Comparison of ENCODE assay signal across 21 mouse cellular contexts in genomic region chr7:90065269-90065955, GRCm38 (mm10).
DNase-seq lines count a peak whose midpoint lies in the region; ATAC-seq and TF ChIP-seq lines count a peak whose summit lies in the region.
"Had no signal": no experiment of that assay in that cellular context is flagged by ENCODE, and none has a peak within 500 bp of the region (broad histone marks: within the 10 kb centered on the region; RNA-seq: fewer than 3 reads in every experiment).

No protein-coding gene starts in this region.

- no peak overlapping the region for H3K9ac ChIP-seq in midbrain, embryonic 11.5 days (ENCODE audit: low read length)
- H3K9ac ChIP-seq in liver, embryonic 14.5 days (replicated peaks), result peak overlapping the region; percentile 28
- H3K9ac ChIP-seq: forebrain, embryonic 12.5 days; heart, embryonic 15.5 days; hindbrain, embryonic 13.5 days had no signal

- H3K9me3 ChIP-seq in midbrain, embryonic 11.5 days (ENCODE audit: control insufficient read depth, low read length), result no peaks in the 10 kb centered on the region
- H3K9me3 ChIP-seq in midbrain, embryonic 10.5 days (replicated peaks), result no peaks in the 10 kb centered on the region
- H3K9me3 ChIP-seq in liver, embryonic 14.5 days (ENCODE audit: control insufficient read depth, low read length), result no peaks in the 10 kb centered on the region
- H3K9me3 ChIP-seq: embryonic facial prominence, embryonic 10.5 days; forebrain, embryonic 12.5 days; heart, embryonic 15.5 days; hindbrain, embryonic 13.5 days had no signal

- TF ChIP-seq POLR2A in lung, adult 2 months (IDR thresholded peaks at IDR 0.05; ENCODE audit: borderline replicate concordance, extremely low read depth, low read depth, low read length), result no peak

- no peaks in the 10 kb centered on the region for H3K4me1 ChIP-seq in midbrain, embryonic 11.5 days (ENCODE audit: control insufficient read depth, insufficient read depth, low read length)
- peaks cover 2% of the 10 kb centered on the region; the same call in 1 of the 2 replicates for H3K4me1 ChIP-seq in midbrain, embryonic 10.5 days
- H3K4me1 ChIP-seq in liver, embryonic 14.5 days (replicated peaks; ENCODE audit: control insufficient read depth in 2 of 2, insufficient read depth in 2 of 2, low read length in 1 of 2), result peaks cover 76 to 79% of the 10 kb centered on the region in 2 experiments
- peaks cover 8% of the 10 kb centered on the region for H3K4me1 ChIP-seq in lung, adult 2 months (ENCODE audit: control insufficient read depth, insufficient read depth, low read length)
- H3K4me1 ChIP-seq: hindbrain, embryonic 13.5 days had no signal

- no peak overlapping the region for H3K4me2 ChIP-seq in midbrain, embryonic 11.5 days
- H3K4me2 ChIP-seq in liver, embryonic 14.5 days (ENCODE audit: low read depth), result peak overlapping the region; percentile 50
- H3K4me2 ChIP-seq: forebrain, embryonic 12.5 days; heart, embryonic 11.5 days; heart, embryonic 15.5 days; hindbrain, embryonic 13.5 days had no signal

- WGBS in midbrain, embryonic 11.5 days, result 86% methylated on average over 9 of the region's 9 CpGs
- 85% methylated on average over 9 of the region's 9 CpGs for WGBS in midbrain, embryonic 10.5 days
- 53% methylated on average over 9 of the region's 9 CpGs for WGBS in liver, embryonic 14.5 days (ENCODE audit: insufficient replicate concordance)
- 76% methylated on average over 9 of the region's 9 CpGs for WGBS in lung, adult 2 months

- H3K36me3 ChIP-seq in midbrain, embryonic 11.5 days (ENCODE audit: control insufficient read depth, insufficient read depth, low read length), result no peaks in the 10 kb centered on the region
- no peaks in the 10 kb centered on the region for H3K36me3 ChIP-seq in midbrain, embryonic 10.5 days
- H3K36me3 ChIP-seq in liver, embryonic 14.5 days (replicated peaks; ENCODE audit: control insufficient read depth, insufficient read depth, low read depth), result no peaks in the 10 kb centered on the region
- H3K36me3 ChIP-seq: embryonic facial prominence, embryonic 10.5 days; forebrain, embryonic 12.5 days; heart, embryonic 15.5 days; hindbrain, embryonic 13.5 days had no signal

- DNase-seq in midbrain, embryonic 11.5 days (ENCODE audit: low spot score, missing footprints), result peak; percentile 54
- no peak for DNase-seq in midbrain, embryonic 10.5 days (ENCODE audit: low spot score)
- peak in 1 of 3 experiments; percentile 76 for DNase-seq in liver, embryonic 14.5 days (ENCODE audit: low read depth in 3 of 3, low spot score in 3 of 3)
- DNase-seq in lung, adult 2 months, result no peak
- DNase-seq in cerebellum, postnatal 25 days, result no peak
- DNase-seq in gastrocnemius, adult 2 months, result no peak
- DNase-seq: adrenal gland, adult 8-10 months; cerebellum, adult 18-20 months; cerebellum, postnatal 14 days; gastrocnemius, postnatal 14 days; heart, adult 2 months; heart, postnatal 14 days had no signal

- no peak overlapping the region for H3K4me3 ChIP-seq in midbrain, embryonic 11.5 days (ENCODE audit: low read depth, low read length)
- H3K4me3 ChIP-seq in midbrain, embryonic 10.5 days, result no peak overlapping the region
- no peak overlapping the region for H3K4me3 ChIP-seq in liver, embryonic 14.5 days (ENCODE audit: insufficient read depth in 1 of 2, low read depth in 2 of 2, low read length in 2 of 2)
- no peak overlapping the region for H3K4me3 ChIP-seq in lung, adult 2 months (replicated peaks; ENCODE audit: extremely low read depth, low read depth, low read length)
- H3K4me3 ChIP-seq in gastrocnemius, adult 2 months, result no peak overlapping the region
- H3K4me3 ChIP-seq: embryonic facial prominence, embryonic 10.5 days; forebrain, embryonic 12.5 days; heart, adult 2 months; heart, embryonic 15.5 days; hindbrain, embryonic 13.5 days had no signal

- no peak for ATAC-seq in midbrain, embryonic 11.5 days (ENCODE audit: low FRiP score)
- ATAC-seq in erythroid progenitor cell, adult 5-6 weeks (replicated peaks; ENCODE audit: low FRiP score, poor library complexity, severe bottlenecking), result peak; percentile 35
- ATAC-seq in liver, embryonic 14.5 days (ENCODE audit: insufficient read depth), result no peak
- ATAC-seq in megakaryocyte-erythroid progenitor cell, adult 5-6 weeks (replicated peaks; ENCODE audit: low FRiP score, low TSS enrichment, poor library complexity, severe bottlenecking), result peak; percentile 36; the same call in 1 of the 2 replicates
- ATAC-seq: forebrain, embryonic 16.5 days; hindbrain, postnatal 0 days had no signal

- no peak overlapping the region for H3K27ac ChIP-seq in midbrain, embryonic 11.5 days (ENCODE audit: low read depth, low read length)
- no peak overlapping the region for H3K27ac ChIP-seq in midbrain, embryonic 10.5 days (replicated peaks)
- H3K27ac ChIP-seq in liver, embryonic 14.5 days, result peak overlapping the region; percentile 97
- H3K27ac ChIP-seq in gastrocnemius, adult 2 months, result no peak overlapping the region
- H3K27ac ChIP-seq: embryonic facial prominence, embryonic 10.5 days; forebrain, embryonic 12.5 days; heart, adult 2 months; heart, embryonic 15.5 days; hindbrain, embryonic 13.5 days; hindbrain, postnatal 0 days had no signal

- no peak for TF ChIP-seq CTCF in liver, embryonic 14.5 days (IDR thresholded peaks at IDR 0.05; ENCODE audit: low read depth)
- no peak for TF ChIP-seq CTCF in lung, adult 2 months (IDR thresholded peaks at IDR 0.05; ENCODE audit: insufficient read depth, low read length)
- TF ChIP-seq CTCF in gastrocnemius, adult 2 months (IDR thresholded peaks at IDR 0.05), result no peak

- intact Hi-C loops in gastrocnemius, adult 2 months (cut with DNase I), result no loop called here

- H3K27me3 ChIP-seq in midbrain, embryonic 11.5 days (ENCODE audit: control insufficient read depth, insufficient read depth, low read length), result no peaks in the 10 kb centered on the region
- no peaks in the 10 kb centered on the region for H3K27me3 ChIP-seq in midbrain, embryonic 10.5 days (ENCODE audit: low read depth, poor library complexity, severe bottlenecking)
- H3K27me3 ChIP-seq in liver, embryonic 14.5 days (ENCODE audit: control insufficient read depth, insufficient read depth, low read length), result no peaks in the 10 kb centered on the region
- H3K27me3 ChIP-seq: forebrain, embryonic 12.5 days; heart, embryonic 15.5 days; hindbrain, embryonic 13.5 days had no signal

- peak; percentile 92 for TF ChIP-seq EP300 in liver, embryonic 14.5 days (IDR thresholded peaks at IDR 0.05; ENCODE audit: low read depth)

Comparison
In these comparisons a context has a peak if more than half of its experiments do, and no peak if none do; other contexts are left out.
1. ATAC-seq: peak in erythroid progenitor cell, adult 5-6 weeks (single experiment) and megakaryocyte-erythroid progenitor cell, adult 5-6 weeks (single experiment); none in midbrain, embryonic 11.5 days (single experiment) and liver, embryonic 14.5 days (single experiment).